Mouse (Mus musculus) Patski (cell line): Measurements from ENCODE around the gene Fbxl19. TPM values are rescaled to one million over a fixed set of nuclear protein-coding genes. Genes with fewer than 3 reads are reported as not detected.

Source experiments
- ATAC-seq: fragments of 100-300 bp; one replicate; pipeline ENCODE4 v1.8.0; 2021
- CTCF ChIA-PET: fragments of 350-600 bp; sonication (Branson Sonifier 250); formaldehyde crosslinking; loops from one replicate; lab custom pipeline; 2022; ENCODE audit warnings: inconsistent platforms; lab: Charles Lee
- POLR2A ChIA-PET: fragments of 350-600 bp; sonication (Branson Sonifier 250); formaldehyde crosslinking; loops from one replicate; lab custom pipeline; 2022; ENCODE audit warnings: antibody characterized with exemption, inconsistent platforms; lab: Charles Lee
- DNase-seq: peaks from one replicate; pipeline ENCODE4 v3.0.0-alpha.2; 2011; ENCODE audit warnings: low read depth, low spot score
- H3K27me3 ChIP-seq: fragments of 371-371 bp; one replicate; pipeline ENCODE4 v1.5.1; 2021
- CTCF ChIP-seq: fragments of 100-300 bp; IDR thresholded peaks from one replicate; pipeline ENCODE4 v1.5.1; 2021
- in situ Hi-C: fragments of 300-500 bp; cut with MboI; formaldehyde crosslinking; loops from 3 replicates; pipeline ENCODE4 v1.11.1; 2018; ENCODE audit warnings: low pct_unique_long_range_greater_than_20kb, mixed read lengths
- polyA plus RNA-seq: library from polyadenylated mRNA; unstranded; gene quantifications from one replicate; pipeline ENCODE4 v1.2.3, GENCODE M21; 2021

The Fbxl19 gene
- polyA plus RNA-seq, 1 experiment from 2014 or later = 38.6 TPM

DNA sequence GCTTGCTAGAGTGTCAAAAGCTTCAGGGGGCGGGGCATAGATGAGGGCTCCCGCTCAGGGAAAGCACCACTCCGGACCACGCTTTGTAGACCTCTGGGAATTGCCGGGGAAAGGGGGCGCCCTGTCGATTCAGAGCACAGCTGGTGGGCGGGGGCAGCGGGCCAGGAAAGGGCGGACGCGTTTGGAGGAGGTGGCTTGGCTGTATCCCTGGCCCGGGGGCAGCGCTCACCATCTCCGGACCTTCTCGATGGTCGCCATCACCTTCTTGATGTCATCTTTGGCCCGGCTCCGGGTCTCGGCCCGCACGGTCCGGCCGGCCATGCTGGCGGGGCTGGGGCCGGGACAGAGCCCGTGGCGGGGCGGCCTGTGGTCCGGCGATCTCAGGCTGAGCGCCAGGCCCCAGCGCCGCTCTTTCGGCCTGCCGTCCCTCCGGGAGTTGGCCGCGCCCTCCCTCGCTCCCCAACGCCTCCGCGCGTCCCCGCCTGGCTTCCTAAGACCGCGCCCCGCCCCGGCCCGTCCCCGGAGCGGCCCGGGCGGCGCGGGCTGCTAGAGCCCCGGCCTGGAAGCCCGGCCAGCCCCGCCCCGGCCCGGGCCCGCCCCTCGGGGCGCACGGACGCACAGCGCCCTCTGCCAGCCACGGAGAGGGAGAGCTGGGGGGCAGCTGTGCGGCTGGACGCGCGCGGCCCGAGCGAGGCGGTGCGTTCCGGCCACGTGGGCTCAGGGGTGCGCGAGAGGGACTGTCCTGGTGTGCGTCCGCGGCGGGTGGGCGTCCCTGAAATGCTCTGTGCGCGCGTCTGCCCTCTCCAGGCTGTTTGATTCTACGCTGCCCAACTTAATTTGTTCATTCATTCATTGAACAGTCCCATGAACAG lies 35.9 kb upstream of the Fbxl19 start, which contains the start of gene Bcl7c:
Gene Bcl7c, minus strand, starts transcription at position 727 of the 872 bp plus-strand sequence.
- in situ Hi-C loops = no loop called here
- H3K27me3 ChIP-seq = no peaks in the 10 kb centered on the region
- ChIA-PET CTCF (interaction anchor here (13.2 kb wide), 1 partner anchor 32 kb away, joined by 100 read pairs; no protein-coding TSS in a partner anchor), POLR2A (interaction anchor here (1.2 kb wide), 1 partner anchor 33 kb away, joined by 3 read pairs; no protein-coding TSS in a partner anchor)
- DNase-seq (peak; percentile 64), ATAC-seq (peak; percentile 88)
- no peak for TF ChIP-seq CTCF

DNA sequence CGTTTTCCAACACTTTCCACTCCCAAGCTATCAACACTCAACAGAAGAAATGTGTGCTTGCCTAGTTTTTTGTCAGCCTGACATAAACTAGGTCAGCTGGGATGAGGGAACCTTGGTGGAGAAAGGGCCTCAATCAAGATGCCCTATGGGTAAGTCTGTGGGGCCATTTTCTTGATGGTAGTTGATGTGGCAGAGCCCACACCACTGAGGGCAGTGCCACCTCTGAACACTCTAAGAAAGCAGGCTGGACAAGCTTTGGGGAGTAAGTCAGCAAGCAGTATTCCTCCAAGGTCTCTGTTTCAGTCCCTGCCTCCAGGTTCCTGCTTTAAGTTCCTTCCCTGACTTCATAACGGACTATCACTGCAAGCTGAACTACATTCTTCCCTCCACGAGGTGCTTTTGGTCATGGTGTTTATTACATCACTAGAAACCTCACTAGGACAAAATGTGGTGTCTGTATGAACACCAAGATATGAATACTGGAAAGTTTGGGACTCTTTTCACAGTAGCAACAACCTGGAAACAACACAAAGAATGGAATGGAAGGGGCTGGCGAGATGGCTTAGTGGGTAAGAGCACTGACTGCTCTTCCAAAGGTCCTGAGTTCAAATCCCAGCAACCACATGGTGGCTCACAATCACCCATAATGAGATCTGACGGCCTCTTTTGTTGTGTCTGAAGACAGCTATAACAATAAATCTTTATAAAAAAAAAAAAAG lies 34.9 kb upstream of the Fbxl19 start:
- no peaks in the 10 kb centered on the region for H3K27me3 ChIP-seq
- POLR2A ChIA-PET = no interaction called here
- CTCF ChIA-PET = interaction anchor here (13.2 kb wide), 1 partner anchor 33 kb away, joined by 100 read pairs; no protein-coding TSS in a partner anchor
- no peak for ATAC-seq
- in situ Hi-C loops = no loop called here
- no peak for TF ChIP-seq CTCF
- DNase-seq = no peak

DNA sequence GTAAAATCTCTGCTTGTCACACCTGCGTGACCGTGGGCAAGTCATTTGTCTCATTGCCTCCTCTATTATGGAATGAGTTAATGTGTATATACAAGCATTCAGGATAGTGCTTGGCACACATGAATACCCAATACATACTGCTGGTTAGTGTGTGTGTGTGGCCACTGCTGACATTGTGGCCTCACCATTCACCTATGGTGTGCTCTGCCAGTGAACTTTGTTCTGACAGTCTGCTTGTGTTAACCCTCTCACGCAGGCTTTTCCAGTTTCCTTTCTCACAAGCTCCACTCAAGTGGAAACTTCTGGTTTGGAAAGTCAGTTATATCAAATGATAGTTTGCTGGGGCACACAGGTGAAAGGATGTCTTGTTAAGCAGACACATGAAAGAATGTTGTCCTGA lies 33.3 kb upstream of the Fbxl19 start:
- in situ Hi-C loops = no loop called here
- DNase-seq = no peak
- no peak for TF ChIP-seq CTCF
- POLR2A ChIA-PET = interaction anchor here (1.1 kb wide), 1 partner anchor 96 kb away, joined by 4 read pairs; the partner anchor contains the start of gene Zfp629
- no peak for ATAC-seq
- CTCF ChIA-PET = interaction anchor here (13.2 kb wide), 1 partner anchor 34 kb away, joined by 100 read pairs; no protein-coding TSS in a partner anchor
- H3K27me3 ChIP-seq = no peaks in the 10 kb centered on the region

DNA sequence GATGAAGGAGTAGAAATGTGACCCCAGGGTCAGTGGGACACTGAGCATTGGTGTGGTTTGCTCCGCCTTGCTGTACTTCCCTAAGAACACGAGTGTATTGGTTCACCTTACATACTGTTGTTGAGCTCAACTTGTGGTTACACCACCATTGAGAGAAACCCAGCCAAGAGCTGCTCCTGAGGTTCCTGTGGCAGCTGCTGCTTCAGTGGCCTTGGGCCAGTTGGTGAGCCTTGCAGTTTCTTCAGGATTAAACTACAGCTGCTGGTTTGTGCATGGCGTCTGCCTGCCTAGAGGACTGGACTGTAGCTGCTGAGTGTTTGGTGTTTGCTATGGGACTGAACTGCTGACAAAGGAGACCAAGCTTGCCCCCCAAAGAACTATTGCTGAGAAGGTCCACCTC lies 32.9 kb upstream of the Fbxl19 start:
- POLR2A ChIA-PET = interaction anchor here (0.8 to 1.1 kb wide), 2 partner anchors 33 to 96 kb away, joined by 4 to 5 read pairs; partner anchors contain the start of genes Fbxl19 and Zfp629
- in situ Hi-C loops = no loop called here
- CTCF ChIA-PET = interaction anchor here (13.2 kb wide), 1 partner anchor 35 kb away, joined by 100 read pairs; no protein-coding TSS in a partner anchor

GRCm38 (mm10) chr7:127712461-127713385 lies 31.6 kb upstream of the Fbxl19 start, which contains the start of gene Ctf1:
Gene Ctf1, plus strand, starts transcription at chr7:127712736.
- H3K27me3 ChIP-seq = no peaks in the 10 kb centered on the region
- no peak for TF ChIP-seq CTCF
- ChIA-PET POLR2A (interaction anchor here (0.9 to 1.9 kb wide), 3 partner anchors 10 to 40 kb away, joined by 3 to 5 read pairs (median 3); no protein-coding TSS in a partner anchor), CTCF (interaction anchor here (0.9 to 13.2 kb wide), 2 partner anchors 21 to 36 kb away, joined by 3 to 100 read pairs; no protein-coding TSS in a partner anchor)
- ATAC-seq = no peak
- DNase-seq = no peak
- in situ Hi-C loops = no loop called here

More for the DNA sequence above, 32.9 kb upstream of the Fbxl19 start:
- no peak for DNase-seq
- ATAC-seq = no peak
- no peak for TF ChIP-seq CTCF
- no peaks in the 10 kb centered on the region for H3K27me3 ChIP-seq

DNA sequence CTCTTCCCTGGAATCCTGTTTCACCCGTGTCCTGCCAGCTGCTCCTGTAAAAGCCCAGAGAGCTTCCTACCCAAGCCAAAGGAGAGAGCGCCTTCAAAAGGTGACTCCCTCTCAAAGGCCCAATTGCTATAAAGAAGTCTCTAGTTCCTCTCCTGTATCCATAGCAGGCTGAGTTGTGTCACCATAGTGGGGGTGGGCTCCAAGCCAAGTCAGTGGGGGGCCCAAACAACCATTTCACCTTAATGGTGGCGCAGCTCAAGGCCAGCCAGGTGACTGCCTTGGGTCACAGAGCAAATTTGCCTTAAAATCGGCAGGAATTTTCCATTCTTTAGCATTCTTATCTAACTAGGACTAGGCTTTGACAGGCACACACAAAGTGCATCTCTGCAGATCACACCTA lies 29.5 kb upstream of the Fbxl19 start:
- no peaks in the 10 kb centered on the region for H3K27me3 ChIP-seq
- POLR2A ChIA-PET = interaction anchor here (0.6 to 1.9 kb wide), 2 partner anchors 43 to 49 kb away, joined by 4 to 5 read pairs; no protein-coding TSS in a partner anchor
- in situ Hi-C loops = no loop called here
- TF ChIP-seq CTCF = no peak
- ATAC-seq (no peak), DNase-seq (no peak)
- CTCF ChIA-PET = interaction anchor here (0.9 to 13.2 kb wide), 3 partner anchors 9 to 58 kb away, joined by 4 to 100 read pairs (median 5); no protein-coding TSS in a partner anchor

DNA sequence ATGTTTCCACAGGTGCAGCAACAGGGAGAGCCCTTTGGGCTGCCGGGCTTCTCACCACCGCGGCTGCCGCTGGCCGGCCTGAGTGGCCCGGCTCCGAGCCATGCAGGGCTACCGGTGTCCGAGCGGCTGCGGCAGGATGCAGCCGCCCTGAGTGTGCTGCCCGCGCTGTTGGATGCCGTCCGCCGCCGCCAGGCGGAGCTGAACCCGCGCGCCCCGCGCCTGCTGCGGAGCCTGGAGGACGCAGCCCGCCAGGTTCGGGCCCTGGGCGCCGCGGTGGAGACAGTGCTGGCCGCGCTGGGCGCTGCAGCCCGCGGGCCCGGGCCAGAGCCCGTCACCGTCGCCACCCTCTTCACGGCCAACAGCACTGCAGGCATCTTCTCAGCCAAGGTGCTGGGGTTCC lies 27.4 kb upstream of the Fbxl19 start:
- in situ Hi-C loops = no loop called here
- ChIA-PET POLR2A (no interaction called here), CTCF (interaction anchor here (1.5 kb wide), 1 partner anchor 60 kb away, joined by 4 read pairs; no protein-coding TSS in a partner anchor)
- TF ChIP-seq CTCF = no peak
- no peak for ATAC-seq
- H3K27me3 ChIP-seq = no peaks in the 10 kb centered on the region
- no peak for DNase-seq

GRCm38 (mm10) chr7:127718339-127718738 lies 26.0 kb upstream of the Fbxl19 start:
- ChIA-PET POLR2A (no interaction called here), CTCF (no interaction called here)
- ATAC-seq (no peak), DNase-seq (no peak)
- H3K27me3 ChIP-seq = no peaks in the 10 kb centered on the region
- in situ Hi-C loops = no loop called here
- no peak for TF ChIP-seq CTCF

DNA sequence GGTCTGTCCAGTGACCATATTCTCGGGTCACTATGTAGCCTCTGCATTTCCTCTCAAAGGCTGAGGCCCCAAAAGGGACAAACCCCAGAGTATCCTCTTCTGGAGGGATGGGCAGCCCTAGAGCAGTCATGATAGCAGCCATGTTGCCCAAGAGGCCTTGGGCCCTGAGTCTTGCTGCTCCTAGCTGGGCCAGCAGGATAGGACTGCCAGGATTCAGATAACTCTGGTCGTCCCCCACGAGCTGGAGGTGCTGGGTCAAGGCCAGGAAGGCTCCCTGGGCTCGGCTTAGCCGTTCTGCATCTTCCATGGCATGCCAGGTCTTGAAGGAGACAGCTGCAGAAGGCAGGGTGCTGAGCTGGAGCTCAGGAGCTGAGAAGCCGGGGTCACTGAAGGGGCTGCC lies 25.1 kb upstream of the Fbxl19 start:
- in situ Hi-C loops = no loop called here
- H3K27me3 ChIP-seq = no peaks in the 10 kb centered on the region
- TF ChIP-seq CTCF = no peak
- no peak for ATAC-seq
- CTCF ChIA-PET = interaction anchor here (1.7 kb wide), 1 partner anchor 44 kb away, joined by 4 read pairs; no protein-coding TSS in a partner anchor
- POLR2A ChIA-PET = no interaction called here
- no peak for DNase-seq
